Mouse (Mus musculus): ENCODE data around the gene Arhgap15. TPM values are rescaled to one million over a fixed set of nuclear protein-coding genes. Genes with fewer than 3 reads are reported as not detected.

The Arhgap15 gene
- polyA plus RNA-seq, 2 experiments: 2.5 to 5.6 TPM

DNA sequence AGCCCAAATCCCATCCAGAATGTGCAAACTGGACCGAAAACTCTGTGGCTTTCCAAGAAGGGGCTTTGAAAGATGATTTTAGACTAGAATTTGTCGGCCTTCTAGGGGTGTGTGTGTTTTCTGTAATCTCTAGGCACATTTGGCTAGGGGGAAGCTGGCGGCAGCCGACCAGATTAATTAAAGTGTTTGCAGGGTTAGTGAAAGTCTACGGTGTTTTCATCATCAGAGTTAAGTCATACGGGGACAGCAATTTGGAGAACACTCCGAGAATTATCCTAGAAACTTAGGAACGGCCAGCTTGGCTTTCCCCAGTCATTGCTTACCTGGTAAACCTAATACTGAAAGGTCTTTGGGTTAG is 356.6 kb downstream of the Arhgap15 start:
- Histone ChIP-seq H3K27ac (no peak overlapping the region), H3K9me3 (ENCODE audit: control insufficient read depth, low read length) (no peaks in the 10 kb centered on the region), H3K36me3 (replicated peaks; ENCODE audit: control insufficient read depth, insufficient read depth, low read depth) (no peaks in the 10 kb centered on the region), H3K27me3 (ENCODE audit: control insufficient read depth, insufficient read depth, low read length) (no peaks in the 10 kb centered on the region), H3K4me1 (replicated peaks; ENCODE audit: control insufficient read depth in 2 of 2, insufficient read depth in 2 of 2, low read length in 1 of 2) (no peaks in the 10 kb centered on the region), H3K9ac (replicated peaks) (no peak overlapping the region), H3K4me2 (ENCODE audit: low read depth) (no peak overlapping the region), H3K4me3 (ENCODE audit: insufficient read depth in 1 of 2, low read depth in 2 of 2, low read length in 2 of 2) (no peak overlapping the region)
- no peak for TF ChIP-seq EP300 (IDR thresholded peaks at IDR 0.05; ENCODE audit: low read depth)
- TF ChIP-seq CTCF (IDR thresholded peaks at IDR 0.05; ENCODE audit: low read depth): no peak
- ATAC-seq (ENCODE audit: insufficient read depth) (no peak), DNase-seq (ENCODE audit: low read depth in 3 of 3, low spot score in 3 of 3) (no peak)
- 72% methylated on average over 8 of the region's 8 CpGs for WGBS (ENCODE audit: insufficient replicate concordance)

DNA sequence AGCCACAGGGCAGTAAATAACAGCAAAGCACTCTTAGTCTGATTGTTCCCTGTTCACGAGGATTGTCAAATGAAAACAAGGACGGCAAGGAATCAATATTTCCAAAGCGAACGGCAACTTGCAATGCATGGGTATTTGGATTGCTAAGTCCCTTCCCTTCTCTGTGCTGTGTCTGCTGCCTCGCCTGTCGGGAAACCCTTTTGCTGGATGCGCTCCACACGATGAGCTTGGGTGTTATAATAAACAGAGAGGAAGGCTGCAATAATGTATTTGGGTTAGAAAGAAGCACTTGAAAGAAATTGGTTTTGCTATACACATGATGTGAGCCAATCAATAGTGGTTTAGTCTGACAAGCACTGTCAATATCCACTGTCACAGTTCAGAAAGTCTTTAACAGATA is 357.7 kb downstream of the Arhgap15 start:
- Histone ChIP-seq H3K27ac (no peak overlapping the region), H3K9me3 (ENCODE audit: control insufficient read depth, low read length) (no peaks in the 10 kb centered on the region), H3K4me1 (replicated peaks; ENCODE audit: control insufficient read depth in 2 of 2, insufficient read depth in 2 of 2, low read length in 1 of 2) (no peaks in the 10 kb centered on the region), H3K27me3 (ENCODE audit: control insufficient read depth, insufficient read depth, low read length) (no peaks in the 10 kb centered on the region), H3K9ac (replicated peaks) (no peak overlapping the region), H3K36me3 (replicated peaks; ENCODE audit: control insufficient read depth, insufficient read depth, low read depth) (no peaks in the 10 kb centered on the region), H3K4me3 (ENCODE audit: insufficient read depth in 1 of 2, low read depth in 2 of 2, low read length in 2 of 2) (no peak overlapping the region), H3K4me2 (ENCODE audit: low read depth) (no peak overlapping the region)
- ATAC-seq (ENCODE audit: insufficient read depth) (no peak), DNase-seq (ENCODE audit: low read depth in 3 of 3, low spot score in 3 of 3) (no peak)
- 71% methylated on average over 8 of the region's 8 CpGs for WGBS (ENCODE audit: insufficient replicate concordance)
- TF ChIP-seq EP300 (IDR thresholded peaks at IDR 0.05; ENCODE audit: low read depth): no peak
- TF ChIP-seq CTCF (IDR thresholded peaks at IDR 0.05; ENCODE audit: low read depth): no peak

DNA sequence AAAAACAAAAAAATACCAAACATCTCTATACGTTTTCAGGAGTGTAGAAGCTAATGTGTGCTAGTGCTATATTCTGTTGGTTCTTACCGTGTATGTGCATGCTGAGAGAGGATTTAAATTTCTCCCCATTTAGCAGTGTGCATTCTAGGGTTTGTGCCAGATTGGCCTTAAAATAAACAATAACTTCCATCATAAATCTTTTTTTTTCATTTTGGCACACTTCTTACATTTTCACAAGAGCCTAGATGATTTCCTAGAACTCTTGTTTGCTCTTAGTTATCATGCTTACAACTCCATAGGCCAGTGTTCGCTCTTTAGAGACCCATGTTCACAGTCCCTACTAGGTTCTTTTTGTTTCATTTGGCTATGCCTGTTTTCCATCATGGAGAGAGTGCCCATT is 362.7 kb downstream of the Arhgap15 start:
- no peak overlapping the region for H3K4me2 ChIP-seq (ENCODE audit: low read depth)
- H3K27ac ChIP-seq: no peak overlapping the region
- TF ChIP-seq CTCF (IDR thresholded peaks at IDR 0.05; ENCODE audit: low read depth): no peak
- no peak for TF ChIP-seq EP300 (IDR thresholded peaks at IDR 0.05; ENCODE audit: low read depth)
- H3K4me1 ChIP-seq (replicated peaks; ENCODE audit: control insufficient read depth in 2 of 2, insufficient read depth in 2 of 2, low read length in 1 of 2): no peaks in the 10 kb centered on the region
- DNase-seq (ENCODE audit: low read depth in 3 of 3, low spot score in 3 of 3) (no peak), ATAC-seq (ENCODE audit: insufficient read depth) (no peak)
- H3K9me3 ChIP-seq (ENCODE audit: control insufficient read depth, low read length): no peaks in the 10 kb centered on the region
- H3K9ac ChIP-seq (replicated peaks): no peak overlapping the region
- H3K27me3 ChIP-seq (ENCODE audit: control insufficient read depth, insufficient read depth, low read length): no peaks in the 10 kb centered on the region
- 61% methylated on average over 3 of the region's 3 CpGs for WGBS (ENCODE audit: insufficient replicate concordance)
- no peak overlapping the region for H3K4me3 ChIP-seq (ENCODE audit: insufficient read depth in 1 of 2, low read depth in 2 of 2, low read length in 2 of 2)
- no peaks in the 10 kb centered on the region for H3K36me3 ChIP-seq (replicated peaks; ENCODE audit: control insufficient read depth, insufficient read depth, low read depth)

DNA sequence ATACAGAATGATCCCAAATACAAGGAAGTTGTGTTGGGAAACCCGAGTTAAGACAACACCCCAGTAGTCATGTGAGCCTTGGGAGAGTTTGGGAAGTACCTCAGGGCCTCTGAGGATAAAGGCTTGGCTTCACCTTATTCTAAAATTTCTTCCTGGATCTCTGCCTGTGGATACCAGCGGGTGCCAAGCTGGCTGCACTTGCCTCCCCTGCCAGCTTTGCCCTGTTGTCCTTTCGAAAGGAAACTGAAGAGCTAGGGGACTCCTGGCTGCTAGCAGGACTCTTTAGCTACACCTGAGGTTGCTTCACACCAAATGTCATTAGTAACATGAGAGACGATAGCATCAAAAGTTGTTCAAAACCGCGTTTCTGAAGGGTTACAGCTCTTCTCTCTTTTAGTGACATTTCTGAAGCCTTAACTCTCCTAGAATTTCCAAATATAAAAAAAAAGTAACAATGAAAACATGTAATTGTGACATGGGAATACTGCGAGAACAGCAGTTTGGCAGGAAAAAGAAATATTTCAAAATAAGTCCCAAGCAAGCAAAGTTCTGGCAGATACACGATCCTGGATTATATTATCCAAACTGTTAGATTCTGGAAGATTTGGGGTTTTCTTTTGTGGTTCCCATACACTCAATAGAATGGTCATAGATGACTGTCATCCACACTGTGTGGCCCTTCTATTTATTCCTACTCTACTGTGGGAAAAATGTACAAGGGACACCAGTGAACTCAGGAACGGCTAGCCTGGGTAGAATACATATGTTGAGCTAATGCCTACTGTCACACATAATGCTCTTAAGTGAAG is 364.6 kb downstream of the Arhgap15 start:
- no peak overlapping the region for H3K4me3 ChIP-seq (ENCODE audit: insufficient read depth in 1 of 2, low read depth in 2 of 2, low read length in 2 of 2)
- H3K4me1 ChIP-seq (replicated peaks; ENCODE audit: control insufficient read depth in 2 of 2, insufficient read depth in 2 of 2, low read length in 1 of 2): no peaks in the 10 kb centered on the region
- H3K9me3 ChIP-seq (ENCODE audit: control insufficient read depth, low read length): no peaks in the 10 kb centered on the region
- DNase-seq (ENCODE audit: low read depth in 3 of 3, low spot score in 3 of 3): no peak
- no peaks in the 10 kb centered on the region for H3K27me3 ChIP-seq (ENCODE audit: control insufficient read depth, insufficient read depth, low read length)
- no peak for ATAC-seq (ENCODE audit: insufficient read depth)
- no peak overlapping the region for H3K9ac ChIP-seq (replicated peaks)
- TF ChIP-seq CTCF (IDR thresholded peaks at IDR 0.05; ENCODE audit: low read depth): no peak
- TF ChIP-seq EP300 (IDR thresholded peaks at IDR 0.05; ENCODE audit: low read depth): no peak
- 72% methylated on average over 9 of the region's 9 CpGs for WGBS (ENCODE audit: insufficient replicate concordance)
- no peak overlapping the region for H3K4me2 ChIP-seq (ENCODE audit: low read depth)
- no peaks in the 10 kb centered on the region for H3K36me3 ChIP-seq (replicated peaks; ENCODE audit: control insufficient read depth, insufficient read depth, low read depth)
- H3K27ac ChIP-seq: no peak overlapping the region

DNA sequence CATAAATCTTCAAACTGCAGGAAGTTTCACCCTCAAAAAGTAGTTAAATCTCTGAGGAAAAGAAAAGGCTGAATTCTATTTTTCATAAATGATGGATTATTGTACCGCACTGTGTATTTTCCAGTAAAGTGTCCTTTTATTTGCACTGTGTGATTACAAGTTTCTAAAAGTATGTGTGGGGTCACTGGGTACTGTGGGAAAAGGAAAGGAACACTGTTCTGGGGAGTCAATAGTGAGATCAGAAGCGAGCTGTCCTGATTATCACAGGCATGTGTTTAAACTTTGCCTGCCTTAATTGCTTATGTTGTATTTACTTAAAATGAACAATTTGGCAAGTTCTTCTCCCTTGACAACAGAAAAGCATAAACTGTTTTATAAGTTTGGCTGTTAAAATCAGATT is 365.7 kb downstream of the Arhgap15 start:
- Histone ChIP-seq H3K4me3 (ENCODE audit: insufficient read depth in 1 of 2, low read depth in 2 of 2, low read length in 2 of 2) (no peak overlapping the region), H3K9me3 (ENCODE audit: control insufficient read depth, low read length) (no peaks in the 10 kb centered on the region), H3K27me3 (ENCODE audit: control insufficient read depth, insufficient read depth, low read length) (no peaks in the 10 kb centered on the region), H3K4me2 (ENCODE audit: low read depth) (no peak overlapping the region), H3K9ac (replicated peaks) (no peak overlapping the region), H3K36me3 (replicated peaks; ENCODE audit: control insufficient read depth, insufficient read depth, low read depth) (no peaks in the 10 kb centered on the region), H3K27ac (no peak overlapping the region), H3K4me1 (replicated peaks; ENCODE audit: control insufficient read depth in 2 of 2, insufficient read depth in 2 of 2, low read length in 1 of 2) (no peaks in the 10 kb centered on the region)
- TF ChIP-seq CTCF (IDR thresholded peaks at IDR 0.05; ENCODE audit: low read depth): no peak
- no peak for TF ChIP-seq EP300 (IDR thresholded peaks at IDR 0.05; ENCODE audit: low read depth)
- WGBS (ENCODE audit: insufficient replicate concordance): 75% methylated on average over 2 of the region's 2 CpGs
- ATAC-seq (ENCODE audit: insufficient read depth): no peak
- no peak for DNase-seq (ENCODE audit: low read depth in 3 of 3, low spot score in 3 of 3)
